Mouse (Mus musculus) regulatory T cell (primary cell): ENCODE data around the gene E2f6.

ENCODE experiments used
- in situ Hi-C: fragments of 300-600 bp; cut with MboI, MseI; formaldehyde crosslinking; loops from one replicate; pipeline ENCODE4 v1.15.1; 2025; ENCODE audit warnings: high pct_unique_total_duplicates

E2f6 gene

DNA sequence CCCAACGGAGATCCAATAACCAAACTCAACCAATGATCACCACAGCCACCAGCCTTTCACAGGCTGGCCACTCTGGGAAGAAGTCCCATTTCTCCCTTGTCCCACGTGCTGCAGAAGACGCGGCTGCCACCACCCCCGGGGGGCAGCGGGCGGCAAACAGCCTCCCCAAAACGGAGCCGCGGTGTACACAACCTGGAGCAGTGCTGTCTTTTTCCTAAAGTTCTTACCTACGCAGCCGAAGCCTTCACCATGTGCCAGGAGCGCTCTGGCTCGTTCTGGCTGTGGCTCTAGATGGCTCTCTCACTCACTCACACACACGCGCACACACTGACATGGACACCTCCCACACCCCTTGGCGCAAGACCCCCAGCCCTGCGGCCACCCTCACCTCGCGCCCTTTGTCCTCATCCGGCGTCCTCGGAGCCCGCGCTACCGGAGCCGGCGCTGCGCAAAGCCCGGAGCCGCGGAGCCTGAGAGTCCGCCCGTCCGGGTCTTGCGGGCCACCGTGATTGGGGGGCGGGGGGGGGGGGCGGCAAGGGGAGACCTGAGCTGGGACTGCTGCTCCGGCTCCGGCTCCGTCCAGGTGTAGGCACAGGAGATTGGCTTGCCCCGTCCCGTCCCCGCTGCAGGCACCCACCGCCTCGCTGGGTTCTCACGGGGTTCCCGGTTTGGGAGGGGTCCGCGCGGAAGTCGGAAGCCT lies 10.4 kb upstream of the E2f6 start, which contains the start of gene Greb1:
Gene Greb1, minus strand, starts transcription at position 628 of the 700 bp plus-strand sequence.
- in situ Hi-C loops, result loop anchor here (5.0 to 10.0 kb wide), 2 partner anchors 83 to 216 kb away; no protein-coding TSS in a partner anchor

DNA sequence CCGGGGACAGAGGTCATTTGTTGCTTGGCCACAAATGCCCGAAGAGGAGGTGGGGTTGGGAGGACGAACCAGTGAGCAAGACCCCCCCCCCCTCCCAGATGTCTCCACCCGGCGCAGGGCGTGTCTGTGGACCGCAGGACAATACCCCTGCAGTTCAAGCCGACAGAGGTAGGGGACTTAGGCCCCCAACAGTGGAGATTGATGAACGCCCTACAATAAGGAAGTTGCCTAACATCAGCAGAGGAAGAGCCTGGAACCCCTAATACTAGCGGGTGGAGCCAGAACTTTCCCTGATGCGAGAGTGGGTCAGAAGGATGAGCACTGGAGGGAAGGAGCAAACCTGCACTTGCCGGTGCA lies 9.8 kb upstream of the E2f6 start:
- in situ Hi-C loops, result loop anchor here (5.0 to 10.0 kb wide), 2 partner anchors 84 to 216 kb away; no protein-coding TSS in a partner anchor

- in situ Hi-C loops, result loop anchor here (5.0 to 10.0 kb wide), 2 partner anchors 86 to 219 kb away; no protein-coding TSS in a partner anchor
These were observed 7.4 kb upstream of the E2f6 start for GRCm38 (mm10) chr12:16803237-16803955.

- in situ Hi-C loops, result loop anchor here (5.0 to 10.0 kb wide), 2 partner anchors 87 to 219 kb away; no protein-coding TSS in a partner anchor
These were observed 6.8 kb upstream of the E2f6 start for GRCm38 (mm10) chr12:16803956-16804430.

DNA sequence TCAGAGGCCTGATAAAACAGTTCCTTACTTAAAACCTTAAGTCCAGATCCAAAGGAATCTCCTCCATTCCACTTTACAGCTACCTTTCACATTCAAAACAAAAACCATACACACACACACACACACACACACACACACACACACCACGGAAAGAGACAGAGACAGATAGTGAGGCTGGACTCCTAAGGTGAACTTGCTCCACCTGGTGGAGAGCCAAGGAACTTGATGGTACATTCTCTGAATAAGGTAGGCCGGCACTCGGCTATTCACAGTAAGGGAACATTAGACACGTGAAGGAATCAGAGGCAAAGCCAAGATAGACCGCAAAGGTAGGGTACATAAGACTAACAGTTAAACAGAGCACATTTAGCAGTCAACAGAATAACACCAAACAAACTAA lies 5.3 kb upstream of the E2f6 start:
- in situ Hi-C loops, result loop anchor here (5.0 to 10.0 kb wide), 2 partner anchors 207 to 221 kb away; partner anchors contain the start of gene 2410004P03Rik

DNA sequence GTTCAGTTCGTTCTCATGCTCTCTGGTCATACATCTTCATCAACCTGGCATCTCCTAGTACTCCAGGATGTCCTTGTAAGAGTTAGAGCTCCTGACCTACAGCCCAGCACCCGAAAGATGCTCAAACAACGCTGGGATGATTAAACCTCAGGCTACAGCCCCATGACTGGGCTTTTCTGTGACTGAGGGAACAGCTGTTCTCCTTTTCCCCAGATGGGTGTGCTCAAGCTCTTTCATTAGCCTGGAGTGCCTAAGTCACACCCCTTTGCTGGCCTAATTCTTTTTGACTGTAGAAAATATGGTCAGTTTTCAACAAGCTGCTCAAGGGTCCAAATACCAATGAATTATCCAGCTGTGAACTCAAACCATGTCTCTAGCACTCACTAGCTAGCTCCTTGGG lies 2.7 kb upstream of the E2f6 start:
- in situ Hi-C loops, result loop anchor here (5.0 to 10.0 kb wide), 2 partner anchors 204 to 223 kb away; partner anchors contain the start of gene 2410004P03Rik

DNA sequence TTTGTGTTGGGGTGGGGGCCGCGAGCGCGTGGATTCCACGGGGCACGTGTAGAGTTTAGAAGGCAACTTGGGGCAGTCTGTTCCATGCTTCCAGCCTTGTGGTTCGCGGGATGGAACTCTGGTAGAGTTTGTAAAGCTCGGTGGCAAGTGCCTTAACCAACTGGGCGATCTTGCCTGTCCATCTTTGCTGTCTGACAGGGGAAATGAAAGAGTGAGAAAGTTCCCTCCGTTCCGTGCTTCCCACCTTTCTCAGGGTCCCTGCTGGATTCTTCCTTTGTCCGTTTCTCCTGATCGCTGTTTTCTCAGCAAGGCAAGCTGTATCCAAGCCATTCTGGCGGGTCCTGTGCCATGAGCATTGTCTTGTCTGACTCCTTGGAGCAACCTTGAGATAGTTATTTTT lies 714 bp downstream of the E2f6 start:
- in situ Hi-C loops, result no loop called here

GRCm38 (mm10) chr12:16817147-16817546 lies 6.4 kb downstream of the E2f6 start:
- in situ Hi-C loops, result no loop called here

GRCm38 (mm10) chr12:16818513-16818912 lies 7.8 kb downstream of the E2f6 start:
- in situ Hi-C loops, result no loop called here

- in situ Hi-C loops, result no loop called here
These were observed 10.0 kb downstream of the E2f6 start for GRCm38 (mm10) chr12:16820761-16821160.

GRCm38 (mm10) chr12:16822181-16822734 lies 11.5 kb downstream of the E2f6 start:
- in situ Hi-C loops, result no loop called here

- in situ Hi-C loops, result no loop called here
These were observed 12.9 kb downstream of the E2f6 start for GRCm38 (mm10) chr12:16823701-16824100.

DNA sequence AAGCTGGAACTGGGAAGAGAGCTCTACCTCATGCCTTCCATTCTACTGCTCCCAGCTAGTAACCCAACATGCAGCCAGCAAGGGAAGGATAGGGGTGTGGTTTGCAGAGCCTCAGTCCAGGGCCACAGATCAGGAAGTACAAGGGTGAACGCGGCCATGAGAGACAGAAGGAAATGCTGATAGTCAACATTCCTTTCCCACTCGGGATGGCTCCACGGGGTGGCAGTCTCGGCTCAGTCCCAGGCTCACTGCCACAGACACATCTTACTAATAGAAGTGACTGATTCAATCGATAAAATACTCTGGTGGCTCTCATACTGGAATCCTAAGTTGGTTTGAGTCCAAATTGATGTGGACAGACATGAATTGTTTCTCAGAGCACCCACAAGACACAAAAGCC lies 17.7 kb downstream of the E2f6 start:
- in situ Hi-C loops, result no loop called here

DNA sequence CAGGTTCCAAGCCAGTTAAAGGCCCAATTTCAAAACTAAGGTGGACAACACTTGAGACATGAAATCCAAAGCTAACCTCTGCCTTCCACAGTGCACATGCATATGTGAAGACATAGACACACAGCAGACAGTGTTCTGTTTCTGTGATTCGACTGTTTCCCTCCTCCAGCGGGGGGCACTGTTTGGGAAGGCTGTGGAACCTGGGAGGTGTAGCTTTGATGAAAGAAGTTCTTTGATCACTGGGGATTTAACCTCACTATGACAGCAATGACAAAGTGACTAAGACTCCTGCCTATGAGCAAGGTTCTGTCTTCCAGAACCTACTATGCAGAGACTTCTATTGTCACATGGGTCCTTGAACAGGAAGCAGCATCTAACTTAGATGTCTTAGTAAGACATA lies 19.0 kb downstream of the E2f6 start:
- in situ Hi-C loops, result no loop called here

- in situ Hi-C loops, result no loop called here
These were observed 20.3 kb downstream of the E2f6 start for GRCm38 (mm10) chr12:16831071-16831470.

GRCm38 (mm10) chr12:16834701-16835100 lies 23.9 kb downstream of the E2f6 start:
- in situ Hi-C loops, result no loop called here

DNA sequence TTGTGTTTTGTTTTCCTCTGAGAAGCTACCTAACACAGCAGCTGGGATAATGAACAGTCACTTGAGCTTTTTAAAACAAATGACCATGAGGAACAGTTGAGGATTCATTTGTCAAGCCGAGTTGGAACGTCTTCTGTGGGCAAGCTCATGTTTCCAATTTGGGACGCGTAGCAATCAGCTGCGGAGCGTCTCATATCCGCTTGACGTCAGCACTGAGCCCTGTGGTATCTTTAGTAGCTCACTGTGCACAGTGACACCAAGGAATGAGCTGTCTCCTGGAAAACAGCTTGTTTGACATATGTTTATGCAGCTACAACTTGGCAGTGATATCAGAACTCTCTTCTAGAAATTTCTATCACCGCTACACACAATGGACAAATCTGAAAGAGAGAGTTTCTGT lies 25.4 kb downstream of the E2f6 start:
- in situ Hi-C loops, result no loop called here

- in situ Hi-C loops, result no loop called here
These were observed 27.0 kb downstream of the E2f6 start for GRCm38 (mm10) chr12:16837766-16838165.

- in situ Hi-C loops, result no loop called here
These were observed 30.3 kb downstream of the E2f6 start for GRCm38 (mm10) chr12:16840842-16841782.

DNA sequence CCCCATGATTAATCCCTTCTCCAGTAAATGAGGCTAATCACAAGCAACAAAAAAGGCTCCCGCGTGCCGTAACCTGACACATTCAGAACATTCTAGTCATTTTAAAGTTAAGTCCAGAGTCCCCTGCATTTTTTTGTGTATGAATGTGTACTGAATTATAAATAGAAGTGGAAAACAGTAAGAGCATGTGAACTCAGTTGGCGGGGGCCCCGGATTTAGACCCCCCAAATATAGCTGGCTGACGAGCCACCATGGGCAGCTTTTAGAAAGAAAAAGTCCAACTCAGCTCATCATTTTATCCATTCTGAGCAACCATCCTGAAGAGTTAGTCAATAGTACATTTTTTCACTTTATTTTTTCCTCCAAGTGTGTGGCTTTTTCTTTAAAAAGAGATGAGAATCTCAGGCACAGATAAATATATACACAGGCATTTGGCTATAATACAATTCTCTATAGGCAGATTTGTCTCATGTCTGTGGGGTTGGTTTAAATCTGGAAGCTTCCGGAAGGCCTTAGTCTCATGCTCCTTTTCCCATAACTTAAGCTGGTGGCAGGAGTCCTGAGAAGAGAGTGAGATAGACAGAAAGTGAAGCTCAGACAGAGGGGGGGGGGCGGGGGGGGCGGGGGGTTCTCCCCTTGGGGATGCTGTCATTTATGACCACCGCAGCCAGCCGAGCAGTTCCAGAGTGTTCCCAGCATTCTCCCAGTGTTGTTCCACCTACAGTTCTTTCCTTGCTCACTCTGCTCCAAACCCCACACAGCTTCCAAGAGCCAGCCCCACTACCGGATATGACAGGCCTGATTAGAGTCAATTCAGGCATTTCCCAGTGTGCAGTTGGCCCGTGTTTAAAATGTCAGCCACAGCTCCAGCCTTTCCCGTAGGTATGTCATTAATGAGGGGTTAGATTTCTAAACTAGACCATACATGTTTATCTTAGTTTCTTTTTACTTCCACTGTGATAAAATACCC lies 34.1 kb downstream of the E2f6 start:
- in situ Hi-C loops, result no loop called here
